Mouse (Mus musculus) frontal cortex, postnatal 36 days (tissue): ENCODE results near the gene Appl1.
"Not testable (repeated sequence)": the region's sequence is repeated elsewhere in the genome, so short reads cannot be mapped to it uniquely, and the experiment has no call there.

Experiments used
- DNase-seq, 2 experiments: peaks; one replicate each; pipeline ENCODE4 v3.0.0; 2022; ENCODE audit warnings: low spot score in 2 of 2

Gene Appl1

DNA sequence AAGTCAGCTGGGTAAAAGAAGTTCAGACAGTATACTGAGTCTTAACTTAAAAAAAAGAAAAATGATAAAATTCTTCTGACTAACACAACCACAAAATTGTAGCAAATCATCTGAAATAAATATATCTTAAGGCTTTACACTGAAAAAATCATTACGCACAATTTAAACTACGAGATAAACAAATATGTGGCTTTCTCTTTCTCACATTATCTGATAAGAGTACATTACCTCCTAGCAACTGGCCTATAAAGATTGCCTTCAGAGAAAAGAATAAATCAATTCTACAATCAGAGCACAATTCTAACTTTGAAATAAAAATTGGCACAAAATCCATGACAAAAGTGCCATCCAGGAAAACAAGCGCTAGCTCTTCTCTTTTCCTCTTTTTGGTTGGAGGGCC lies 1.9 kb downstream of the Appl1 start:
- DNase-seq, result no peak

DNA sequence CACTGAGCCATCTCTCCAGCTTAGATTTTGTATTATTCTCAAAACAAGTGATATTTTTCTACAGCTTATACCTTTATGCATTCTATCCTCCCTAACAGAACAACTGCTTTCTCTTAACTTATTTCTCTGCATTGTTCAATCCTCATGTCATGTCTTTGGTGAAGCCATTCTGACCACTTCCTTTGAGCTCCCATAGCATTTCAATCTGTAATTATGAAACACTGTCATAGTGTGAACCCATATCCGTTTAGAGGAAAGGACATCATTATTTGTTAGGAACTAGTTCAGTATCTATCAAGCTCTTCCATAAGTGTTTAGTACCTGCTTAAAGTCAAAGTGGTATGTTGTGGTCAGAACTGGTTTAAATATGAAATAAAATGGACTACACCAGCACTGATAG lies 10.5 kb downstream of the Appl1 start:
- DNase-seq, result no peak

DNA sequence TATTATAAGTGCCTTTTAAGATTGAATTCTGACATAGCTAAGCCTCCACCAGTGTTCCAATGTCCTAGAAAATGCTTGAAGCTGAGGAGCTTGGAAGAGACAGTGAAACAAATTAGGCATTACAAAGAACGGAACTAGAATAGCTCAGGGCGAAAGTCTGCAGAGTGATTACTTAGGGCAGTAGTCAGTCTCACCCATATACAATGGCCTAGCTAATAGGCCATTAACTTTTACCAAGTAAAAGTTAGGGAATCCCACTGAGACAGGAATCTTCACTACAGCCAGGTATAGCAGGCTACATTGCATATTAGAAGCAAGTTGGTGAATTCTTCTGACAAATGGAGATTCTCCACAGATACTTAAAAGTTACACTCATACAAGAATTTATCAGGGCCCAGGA lies 14.9 kb downstream of the Appl1 start:
- DNase-seq, result not testable (repeated sequence)

- no peak for DNase-seq
These were observed 35.5 kb downstream of the Appl1 start for GRCm38 (mm10) chr14:26935558-26935957.

GRCm38 (mm10) chr14:26934891-26935290 lies 36.1 kb downstream of the Appl1 start:
- DNase-seq, result no peak

- DNase-seq, result no peak
These were observed 47.2 kb downstream of the Appl1 start for GRCm38 (mm10) chr14:26923702-26924421.

GRCm38 (mm10) chr14:26919310-26919709 lies 51.7 kb downstream of the Appl1 start:
- DNase-seq, result no peak

DNA sequence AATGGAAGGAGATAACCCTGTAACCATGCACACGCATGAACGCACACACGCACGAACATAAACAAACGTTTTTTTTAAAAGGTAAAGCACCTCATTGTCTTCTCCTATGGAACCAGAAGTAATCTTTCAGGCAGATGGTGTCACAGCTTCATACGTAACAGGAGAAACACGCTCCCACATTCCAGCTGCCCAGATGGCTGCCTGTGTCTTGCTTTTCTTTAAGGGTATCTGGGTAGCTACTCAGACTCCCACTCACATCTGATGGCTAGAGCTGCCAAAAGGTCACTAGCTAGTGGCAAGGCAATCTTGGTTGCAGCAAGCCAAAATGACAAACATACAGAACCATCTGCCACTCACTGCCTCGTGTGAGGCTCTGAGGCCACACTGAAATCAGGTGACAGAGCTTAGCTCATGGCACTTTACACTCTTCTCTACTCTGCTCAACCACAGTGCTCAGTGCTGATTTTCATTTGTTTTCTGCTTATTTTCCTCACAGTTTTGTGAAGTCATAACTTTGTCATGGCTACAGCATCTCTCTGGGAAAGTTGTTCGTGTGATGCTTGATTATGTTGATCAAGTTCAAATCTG lies 57.3 kb downstream of the Appl1 start:
- DNase-seq, result peak; percentile 16 to 62

DNA sequence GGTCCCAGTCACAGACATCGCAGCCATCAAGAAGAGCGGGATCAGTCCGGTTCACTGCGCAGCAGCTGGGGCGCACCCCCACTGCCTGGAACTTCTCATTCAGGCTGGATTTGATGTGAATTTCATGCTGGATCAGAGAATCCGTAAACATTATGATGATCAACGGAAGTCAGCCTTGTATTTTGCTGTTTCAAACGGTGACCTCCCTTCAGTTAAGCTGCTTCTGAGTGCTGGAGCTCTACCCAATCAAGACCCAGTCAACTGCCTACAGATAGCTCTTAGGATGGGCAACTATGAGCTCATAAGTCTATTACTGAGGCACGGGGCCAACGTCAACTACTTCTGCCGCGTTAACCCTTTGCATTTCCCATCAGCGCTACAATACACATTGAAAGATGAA lies 59.2 kb downstream of the Appl1 start:
- DNase-seq, result no peak

DNA sequence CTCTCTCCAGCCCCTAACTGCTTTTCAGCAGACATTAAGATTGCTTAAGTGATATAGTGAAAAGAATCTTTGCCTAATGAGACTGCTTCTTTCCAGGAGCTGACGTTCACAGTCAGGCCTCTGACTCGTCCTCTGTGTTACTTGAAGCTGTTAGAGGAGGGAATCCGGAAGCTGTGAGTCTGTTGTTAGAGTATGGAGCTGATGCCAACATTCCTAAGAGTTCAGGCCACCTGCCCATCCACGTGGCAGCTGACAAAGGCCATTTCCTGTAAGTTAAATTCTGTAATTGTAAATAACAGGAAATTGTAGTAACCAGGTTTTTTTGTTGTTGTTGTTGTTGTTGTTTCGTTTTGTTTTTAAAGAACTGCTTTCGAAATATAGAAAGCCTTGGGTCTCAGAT lies 59.8 kb downstream of the Appl1 start:
- no peak for DNase-seq

DNA sequence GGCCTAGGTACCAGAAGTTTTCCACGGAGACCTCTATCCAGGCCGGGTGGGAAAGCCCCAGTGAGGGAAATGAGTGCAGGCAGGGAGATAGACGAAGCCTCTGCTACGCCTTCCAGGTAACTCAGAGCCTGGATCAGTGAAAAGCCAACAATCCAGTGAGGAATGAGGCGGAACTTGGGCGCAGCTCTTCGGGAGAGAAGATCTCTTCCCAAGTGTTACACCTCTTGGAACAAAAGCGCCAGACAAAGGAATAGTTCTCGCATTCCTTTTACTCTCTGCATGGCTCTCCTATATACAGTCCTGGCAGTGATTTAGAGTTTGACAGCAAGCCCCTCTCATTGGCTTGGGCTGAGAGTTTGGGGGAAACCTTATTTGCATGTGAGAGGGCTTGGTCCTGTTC lies 60.6 kb downstream of the Appl1 start:
- not testable (repeated sequence) for DNase-seq

DNA sequence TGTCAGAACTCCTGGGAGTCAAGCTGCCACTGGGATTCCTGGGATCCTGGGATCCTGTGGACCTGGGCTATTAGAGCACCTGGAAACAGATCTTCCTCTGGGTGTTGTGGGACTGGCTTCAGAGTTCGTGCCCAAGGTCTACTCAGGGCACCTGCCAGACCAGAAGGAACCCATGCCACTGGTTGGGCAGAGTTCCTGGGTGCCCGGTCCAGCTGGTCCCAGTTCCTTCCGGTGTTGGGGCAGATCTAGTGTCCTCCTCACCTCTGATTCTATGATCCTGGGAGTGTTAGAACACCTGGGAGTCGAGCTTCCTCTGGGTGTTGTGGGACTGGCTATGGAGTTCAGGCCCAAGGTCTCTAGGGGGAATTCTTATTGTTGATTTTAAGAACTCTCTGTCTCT lies 63.6 kb downstream of the Appl1 start:
- no peak for DNase-seq

- DNase-seq, result peak; percentile 19 to 65
These were observed 70.1 kb downstream of the Appl1 start for GRCm38 (mm10) chr14:26900893-26901292.

- no peak for DNase-seq
These were observed 71.5 kb downstream of the Appl1 start for GRCm38 (mm10) chr14:26899490-26899889.

- DNase-seq, result no peak
These were observed 76.6 kb downstream of the Appl1 start, which contains the start of gene Asb14 for GRCm38 (mm10) chr14:26894392-26894791. Gene Asb14 (plus strand): TSS chr14:26894557.

- no peak for DNase-seq
These were observed 80.3 kb downstream of the Appl1 start for GRCm38 (mm10) chr14:26890777-26891176.

DNA sequence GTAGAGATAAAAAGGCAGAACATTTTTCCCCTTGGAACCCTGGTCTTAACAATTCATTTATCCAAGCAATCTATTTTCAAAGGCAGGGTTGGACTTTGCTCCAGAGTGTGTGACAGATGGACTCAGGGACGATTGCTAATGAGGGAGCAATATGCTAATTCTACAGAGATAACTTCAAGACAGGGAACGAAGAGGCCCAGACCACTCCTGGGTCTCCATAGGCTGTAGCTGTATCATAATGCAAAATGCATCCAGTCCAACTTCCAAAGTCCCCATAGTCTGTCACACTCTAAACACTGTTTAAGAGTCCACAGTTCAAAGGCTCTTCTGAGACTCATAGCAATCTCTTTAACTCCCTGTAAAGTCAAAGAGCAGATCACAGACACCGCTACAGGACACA lies 83.8 kb downstream of the Appl1 start:
- DNase-seq, result no peak

DNA sequence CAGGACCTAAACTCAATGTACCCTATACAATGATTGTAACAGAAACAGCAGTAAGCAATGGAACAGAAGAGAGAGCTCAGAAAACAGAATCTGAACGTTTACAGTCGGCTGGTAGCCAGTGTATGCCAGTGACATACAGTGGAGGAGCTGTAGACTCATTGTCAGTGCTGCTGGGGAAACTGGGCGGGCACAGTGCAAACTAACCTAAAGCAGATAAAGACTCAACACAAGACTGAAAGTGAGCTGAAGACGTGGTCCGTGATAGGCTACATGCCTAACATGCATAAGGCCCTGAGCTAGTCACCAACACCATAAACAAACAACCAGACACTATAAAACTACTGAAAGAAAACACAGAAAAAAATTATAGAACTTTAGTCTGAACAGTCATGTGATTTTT lies 89.3 kb downstream of the Appl1 start:
- DNase-seq, result no peak

DNA sequence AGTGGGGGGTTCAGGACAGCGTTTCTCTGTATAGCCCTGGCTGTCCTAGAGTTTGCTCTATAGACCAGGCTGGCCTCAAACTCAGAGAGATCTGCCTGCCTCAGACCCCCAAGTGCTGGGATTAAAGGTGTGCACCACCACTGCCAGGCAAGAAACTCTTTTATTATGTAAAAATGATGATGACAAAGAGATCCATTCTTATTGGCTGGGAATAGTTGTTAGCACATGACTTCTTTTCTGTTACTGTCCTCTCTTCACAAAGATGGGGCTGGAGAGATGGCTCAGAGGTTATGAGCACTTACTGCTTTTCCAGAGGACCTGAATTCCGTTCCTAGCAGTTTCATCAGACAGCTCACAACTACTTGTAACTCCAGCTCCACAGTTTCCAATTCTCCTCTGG lies 91.1 kb downstream of the Appl1 start:
- DNase-seq, result no peak

- DNase-seq, result no peak
These were observed 92.3 kb downstream of the Appl1 start for GRCm38 (mm10) chr14:26878756-26879155.
